ENCODE assay signal across 9 mouse cellular contexts in the genomic region with DNA sequence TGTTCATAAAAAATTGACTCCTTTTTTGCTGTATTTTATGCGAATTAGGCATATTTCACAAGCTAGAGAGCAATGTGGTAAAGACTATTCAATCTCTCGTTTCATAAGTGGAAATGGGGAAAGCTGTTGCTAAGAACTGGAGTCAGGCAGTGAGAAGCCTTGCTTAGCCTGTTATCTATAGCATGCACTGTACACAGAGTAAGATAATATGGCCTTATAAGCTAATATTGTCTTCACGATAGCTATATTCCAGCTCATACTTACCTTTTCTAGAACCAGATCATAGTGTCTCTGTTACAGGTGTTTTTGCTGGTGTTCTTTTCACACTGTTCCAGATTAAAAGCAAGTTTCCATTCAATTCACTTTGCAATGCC. TPM values are rescaled to one million over a fixed set of nuclear protein-coding genes. Genes with fewer than 3 reads are reported as not detected.
DNase-seq lines count a peak whose midpoint lies in the region; ATAC-seq lines count a peak whose summit lies in the region.
"Had no signal": no experiment of that assay in that cellular context is flagged by ENCODE, and none has a peak within 500 bp of the region (broad histone marks: within the 10 kb centered on the region; RNA-seq: fewer than 3 reads in every experiment).

No protein-coding gene starts in this region.

- no peak overlapping the region for H3K27ac ChIP-seq in lung, embryonic 15.5 days
- no peak overlapping the region for H3K27ac ChIP-seq in limb, embryonic 15.5 days
- peak overlapping the region; percentile 2; the same call in 1 of the 2 replicates for H3K27ac ChIP-seq in stomach, embryonic 15.5 days

- H3K9ac ChIP-seq in lung, embryonic 15.5 days: no peak overlapping the region
- H3K9ac ChIP-seq in limb, embryonic 15.5 days: no peak overlapping the region
- no peak overlapping the region for H3K9ac ChIP-seq in stomach, embryonic 15.5 days

- ATAC-seq in CD4-positive, CD25-positive, alpha-beta regulatory T cell, adult 4 months: no peak
- ATAC-seq in lung, embryonic 15.5 days (ENCODE audit: borderline replicate concordance, extremely low read depth, low FRiP score, low TSS enrichment): no peak
- ATAC-seq in limb, embryonic 15.5 days (ENCODE audit: insufficient number of reproducible peaks, low FRiP score, low TSS enrichment, low read depth): no peak
- ATAC-seq in stomach, embryonic 15.5 days (ENCODE audit: insufficient read depth, low FRiP score, low read depth): no peak

- H3K4me3 ChIP-seq in lung, embryonic 15.5 days: no peak overlapping the region
- H3K4me3 ChIP-seq in limb, embryonic 15.5 days: no peak overlapping the region
- H3K4me3 ChIP-seq in stomach, embryonic 15.5 days (replicated peaks): peak overlapping the region; percentile 85; the same call in 1 of the 2 replicates

- no peaks in the 10 kb centered on the region for H3K9me3 ChIP-seq in lung, embryonic 15.5 days
- no peaks in the 10 kb centered on the region for H3K9me3 ChIP-seq in limb, embryonic 15.5 days
- H3K9me3 ChIP-seq in stomach, embryonic 15.5 days: no peaks in the 10 kb centered on the region
- H3K9me3 ChIP-seq: embryonic facial prominence, embryonic 15.5 days had no signal

- no peaks in the 10 kb centered on the region for H3K27me3 ChIP-seq in lung, embryonic 15.5 days
- 0 out of 2 replicates have a peak, but pooled peaks cover 2% of the 10 kb centered on the region for H3K27me3 ChIP-seq in limb, embryonic 15.5 days
- H3K27me3 ChIP-seq in stomach, embryonic 15.5 days (replicated peaks): no peaks in the 10 kb centered on the region
- H3K27me3 ChIP-seq: embryonic facial prominence, embryonic 15.5 days had no signal

- no peaks in the 10 kb centered on the region for H3K36me3 ChIP-seq in lung, embryonic 15.5 days
- H3K36me3 ChIP-seq in limb, embryonic 15.5 days: no peaks in the 10 kb centered on the region
- H3K36me3 ChIP-seq in stomach, embryonic 15.5 days: no peaks in the 10 kb centered on the region
- H3K36me3 ChIP-seq: embryonic facial prominence, embryonic 15.5 days had no signal

- H3K4me2 ChIP-seq in lung, embryonic 15.5 days: peak overlapping the region; percentile 81
- H3K4me2 ChIP-seq in limb, embryonic 15.5 days: peak overlapping the region; percentile 63; the same call in 1 of the 2 replicates
- H3K4me2 ChIP-seq in stomach, embryonic 15.5 days: no peak overlapping the region

- DNase-seq in CD4-positive, CD25-positive, alpha-beta regulatory T cell, adult 2 months (ENCODE audit: low read depth, low spot score): peak; percentile 3
- DNase-seq in lung, adult 18-20 months: no peak
- no peak for DNase-seq in gastrocnemius, postnatal 25 days
- no peak for DNase-seq in urinary bladder, adult 2 months (ENCODE audit: low spot score)

- H3K4me1 ChIP-seq in lung, embryonic 15.5 days: peaks cover 17% of the 10 kb centered on the region
- H3K4me1 ChIP-seq in limb, embryonic 15.5 days: peaks cover 7% of the 10 kb centered on the region
- H3K4me1 ChIP-seq in stomach, embryonic 15.5 days: no peaks in the 10 kb centered on the region

- WGBS in lung, embryonic 15.5 days: 62% methylated on average over 3 of the region's 3 CpGs
- WGBS in limb, embryonic 15.5 days: 57% methylated on average over 3 of the region's 3 CpGs
- 52% methylated on average over 3 of the region's 3 CpGs for WGBS in stomach, embryonic 15.5 days

RNA-seq across cellular contexts. Expression of gene Ero1l, which starts 0.7 kb away (rescaled TPM):
- polyA plus RNA-seq in CD4-positive, CD25-positive, alpha-beta regulatory T cell, adult 4 months (2017; shearing (Covaris generic)): 10 to 100 TPM; 17.8 to 28.1 TPM
- 30.7 and 37.1 TPM in 2 replicates for polyA plus RNA-seq in lung, embryonic 15.5 days (2015; fragmentation: Nextera tagmentation; extraction: Ambion mirVana)
- 39.1 and 45.8 TPM in 2 replicates for polyA plus RNA-seq in limb, embryonic 15.5 days (2015; fragmentation: Nextera tagmentation; extraction: Ambion mirVana)
- polyA plus RNA-seq in stomach, embryonic 15.5 days (2015; fragmentation: Nextera tagmentation; extraction: Ambion mirVana): 42.2 and 48.3 TPM in 2 replicates
- total RNA-seq in gastrocnemius, postnatal 25 days (2021): 1 to 10 TPM; 5.0 to 8.6 TPM
- 24.0 and 28.2 TPM in 2 replicates for polyA plus RNA-seq in urinary bladder, adult 2 months (2012; rRNA removed)

RNA-seq across cellular contexts. Expression of gene Psmc6, which starts 10.4 kb away (rescaled TPM):
- 100 to 1,000 TPM; 131 to 179 TPM for polyA plus RNA-seq in CD4-positive, CD25-positive, alpha-beta regulatory T cell, adult 4 months (2017; shearing (Covaris generic))
- polyA plus RNA-seq in lung, embryonic 15.5 days (2015; fragmentation: Nextera tagmentation; extraction: Ambion mirVana): 148 and 154 TPM in 2 replicates
- 131 and 134 TPM in 2 replicates for polyA plus RNA-seq in limb, embryonic 15.5 days (2015; fragmentation: Nextera tagmentation; extraction: Ambion mirVana)
- polyA plus RNA-seq in stomach, embryonic 15.5 days (2015; fragmentation: Nextera tagmentation; extraction: Ambion mirVana): 135 and 139 TPM in 2 replicates
- total RNA-seq in gastrocnemius, postnatal 25 days (2021): 100 to 1,000 TPM in 1 of 2 experiments, 10 to 100 TPM in 1; 95.6 to 107 TPM
- polyA plus RNA-seq in urinary bladder, adult 2 months (2012; rRNA removed): 99.6 and 102 TPM in 2 replicates

RNA-seq across cellular contexts. Expression of gene Styx, which starts 31.7 kb away (rescaled TPM):
- 10 to 100 TPM; 18.3 to 23.8 TPM for polyA plus RNA-seq in CD4-positive, CD25-positive, alpha-beta regulatory T cell, adult 4 months (2017; shearing (Covaris generic))
- polyA plus RNA-seq in lung, embryonic 15.5 days (2015; fragmentation: Nextera tagmentation; extraction: Ambion mirVana): 63.7 and 68.9 TPM in 2 replicates
- polyA plus RNA-seq in limb, embryonic 15.5 days (2015; fragmentation: Nextera tagmentation; extraction: Ambion mirVana): 59.8 and 67.0 TPM in 2 replicates
- 57.4 and 59.7 TPM in 2 replicates for polyA plus RNA-seq in stomach, embryonic 15.5 days (2015; fragmentation: Nextera tagmentation; extraction: Ambion mirVana)
- total RNA-seq in gastrocnemius, postnatal 25 days (2021): 10 to 100 TPM; 47.3 to 62.4 TPM
- 15.6 and 16.3 TPM in 2 replicates for polyA plus RNA-seq in urinary bladder, adult 2 months (2012; rRNA removed)
